Mouse (Mus musculus) activated CD4-positive, CD25-positive, alpha-beta regulatory T cell, adult 4 months (primary cell): ENCODE measurements around the gene Ebf1. TPM values are rescaled to one million over a fixed set of nuclear protein-coding genes. Genes with fewer than 3 reads are reported as not detected.

Experiments used
- ATAC-seq: one replicate; pipeline ENCODE4 v1.8.0; 2017
- polyA plus RNA-seq, 2 experiments: library from polyadenylated mRNA; unstranded; fragments of 100-300 nt; shearing (Covaris generic); gene quantifications; one replicate each; pipeline ENCODE4 v1.2.1; 2017

The Ebf1 gene
- polyA plus RNA-seq, 2 experiments from 2014 or later, result 0.48 to 4.5 TPM

DNA sequence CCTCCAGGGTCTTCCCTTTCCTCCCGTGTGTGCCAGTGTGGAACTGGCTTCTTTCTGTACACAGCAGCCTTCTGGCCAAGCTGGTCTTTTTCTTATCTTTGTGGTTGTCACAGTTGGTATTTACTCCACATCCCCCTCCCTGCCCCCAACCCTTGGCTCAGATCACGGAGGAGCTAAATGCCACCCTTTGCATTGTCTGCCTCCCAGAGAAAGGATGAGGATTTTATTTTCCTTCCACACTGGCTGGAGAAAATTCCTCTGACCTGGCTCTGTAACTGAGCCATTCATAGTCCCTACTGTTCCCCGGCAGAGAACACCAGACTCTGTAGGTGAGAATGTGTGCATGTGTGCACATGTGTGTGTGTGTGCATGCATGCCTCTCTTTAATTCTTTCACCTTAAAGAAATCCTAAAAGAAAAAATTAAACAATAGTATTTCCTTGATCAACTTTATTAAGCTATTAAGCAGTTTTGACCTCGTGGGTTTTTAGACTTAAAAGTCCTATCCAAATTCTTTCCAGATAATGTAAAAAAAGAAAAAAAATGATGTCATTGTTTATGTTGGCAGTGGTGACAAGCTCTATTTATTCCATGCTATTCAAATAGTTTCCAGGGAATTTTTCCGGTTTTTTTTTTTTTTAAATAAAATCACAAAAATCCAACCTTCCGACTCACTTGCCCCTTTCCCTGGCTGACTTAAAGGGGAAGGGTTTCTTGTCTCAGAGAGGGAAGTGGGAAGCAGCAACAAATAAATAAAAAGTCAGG is 123.3 kb downstream of the Ebf1 start:
- ATAC-seq, result no peak

DNA sequence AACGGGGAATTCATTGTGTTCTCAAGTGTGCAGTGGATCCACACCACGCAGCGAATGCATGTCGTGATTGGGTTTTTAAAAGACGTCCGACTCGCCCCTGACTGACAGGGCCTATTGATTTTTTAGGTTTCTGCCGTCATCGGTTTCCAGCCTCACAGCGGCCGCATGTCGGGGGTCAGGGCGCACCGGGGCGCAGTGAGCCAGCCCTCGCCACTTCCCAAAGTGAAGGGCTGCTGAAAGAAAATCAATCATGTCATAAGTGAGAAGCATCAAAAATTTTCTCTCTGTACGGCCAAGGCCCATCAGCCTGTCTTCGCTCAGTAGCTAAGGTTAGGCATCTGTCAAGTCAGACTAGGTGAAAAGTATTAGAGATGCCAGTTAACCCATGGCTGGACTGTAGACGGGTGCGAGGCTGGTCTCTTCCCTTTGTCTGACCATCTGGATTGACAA is 124.0 kb downstream of the Ebf1 start:
- no peak for ATAC-seq

DNA sequence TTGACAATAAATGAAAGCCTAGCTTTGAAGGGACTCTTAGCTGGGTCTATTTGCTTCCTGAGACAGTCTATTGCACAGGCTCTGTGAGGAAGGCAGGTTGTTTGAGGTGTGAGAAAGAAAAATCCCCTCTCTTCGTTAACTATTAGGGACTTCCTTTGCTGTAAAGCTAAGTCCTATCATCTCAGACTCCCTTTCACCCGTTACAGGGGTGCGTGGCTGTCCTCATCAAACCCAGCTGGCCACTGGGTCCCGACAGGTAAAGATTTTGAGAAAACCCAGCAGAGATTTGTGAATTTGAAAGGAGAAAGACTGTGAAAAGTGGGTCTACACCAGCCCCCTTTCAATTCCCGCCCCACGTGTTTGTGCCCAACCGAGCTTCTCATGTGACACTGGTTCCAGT is 127.3 kb downstream of the Ebf1 start:
- ATAC-seq, result no peak

DNA sequence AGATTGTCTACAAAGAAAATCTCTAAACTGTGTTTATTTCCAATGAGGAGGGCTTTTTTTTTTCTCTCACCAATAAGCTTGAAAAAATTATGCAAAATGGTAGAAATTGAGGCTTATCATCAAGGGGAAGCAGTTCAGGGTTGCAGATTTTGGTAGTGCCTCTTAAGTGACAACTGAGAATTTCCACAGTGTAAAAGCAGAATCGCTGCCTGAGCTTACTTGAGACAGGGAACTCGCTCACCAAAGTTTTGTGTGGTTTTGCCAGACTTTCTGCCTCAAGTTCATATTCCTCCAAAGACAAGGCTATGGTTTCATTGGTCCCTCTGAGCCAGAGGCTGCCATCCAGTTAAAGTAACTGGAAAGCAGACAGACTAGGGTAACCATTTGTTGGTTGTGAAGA is 128.8 kb downstream of the Ebf1 start:
- ATAC-seq, result no peak

DNA sequence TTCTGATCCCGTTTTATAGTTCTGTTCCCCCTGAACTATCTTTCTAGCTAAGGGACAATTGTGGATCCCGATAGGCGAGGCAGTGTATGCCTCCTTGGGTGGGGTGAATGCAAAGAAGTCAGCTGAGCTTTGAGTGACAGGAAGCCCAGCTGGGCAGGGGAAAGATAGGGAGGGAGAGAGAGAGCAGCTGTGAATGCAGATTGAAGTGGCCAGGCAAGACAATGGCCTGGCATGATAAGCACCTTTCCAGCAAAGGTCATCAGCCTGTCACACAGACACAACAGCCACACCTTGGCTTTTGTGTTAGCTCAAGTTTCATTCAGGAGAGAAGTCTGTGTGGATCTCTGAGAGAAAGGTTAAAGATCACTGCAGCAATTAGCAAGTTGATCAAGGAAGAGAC is 129.6 kb downstream of the Ebf1 start:
- ATAC-seq, result no peak

DNA sequence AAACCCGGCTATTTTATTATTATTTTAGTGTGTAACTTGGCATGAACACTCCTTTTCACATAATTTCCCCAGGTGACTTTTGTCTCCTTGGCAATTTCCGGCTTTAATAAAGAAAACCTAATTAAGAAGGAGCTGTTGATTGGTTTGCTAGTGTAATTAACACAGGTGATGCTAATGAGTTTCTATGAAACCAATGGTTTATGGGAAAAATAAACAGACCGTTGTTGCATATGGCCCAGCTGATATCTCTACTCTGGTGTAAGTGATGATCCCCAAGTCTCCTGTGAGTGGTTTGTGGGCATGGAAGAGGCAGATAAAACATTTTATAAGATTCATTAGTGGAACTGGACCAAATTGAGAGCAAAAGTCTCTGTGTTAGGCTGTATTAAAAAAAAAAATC is 132.2 kb downstream of the Ebf1 start:
- no peak for ATAC-seq

DNA sequence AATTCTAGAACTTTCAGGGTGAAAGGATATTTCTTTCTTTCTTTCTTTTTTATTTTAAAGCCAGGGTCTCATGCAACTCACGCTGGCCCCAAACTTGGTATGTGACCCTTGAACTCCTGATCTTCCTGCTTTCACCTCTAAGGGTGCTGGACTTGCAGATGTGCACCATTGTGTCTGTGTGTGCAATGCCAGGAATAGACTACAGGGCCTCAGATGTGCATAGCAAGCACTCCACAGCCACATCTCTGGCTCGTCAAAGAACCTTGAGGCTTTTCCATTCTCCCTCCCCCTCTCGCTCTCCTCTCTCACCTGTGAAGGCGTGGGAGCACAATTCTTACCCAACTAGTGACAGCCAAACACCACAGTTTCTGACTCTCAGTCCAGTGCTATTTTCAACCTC is 137.2 kb downstream of the Ebf1 start:
- ATAC-seq, result no peak

DNA sequence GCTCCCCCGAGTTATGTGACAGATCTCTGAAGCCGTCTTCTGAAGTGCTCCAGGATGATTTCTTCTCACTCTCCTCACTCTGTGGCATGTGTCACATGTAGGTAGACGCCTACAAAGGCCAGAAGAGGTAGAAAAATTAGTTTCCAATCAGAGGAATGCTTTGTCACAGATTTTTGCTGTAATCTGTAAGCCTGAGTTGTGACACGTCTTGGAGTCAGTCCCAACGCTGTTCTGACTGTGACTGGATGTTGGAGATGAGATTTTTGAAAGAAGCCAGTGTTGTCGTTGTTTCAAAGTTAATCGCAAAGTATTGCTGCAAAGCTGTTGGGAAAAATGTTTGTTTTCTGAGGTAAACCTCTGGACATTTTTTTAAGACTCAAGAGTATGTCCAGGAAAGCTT is 139.2 kb downstream of the Ebf1 start:
- ATAC-seq, result no peak

DNA sequence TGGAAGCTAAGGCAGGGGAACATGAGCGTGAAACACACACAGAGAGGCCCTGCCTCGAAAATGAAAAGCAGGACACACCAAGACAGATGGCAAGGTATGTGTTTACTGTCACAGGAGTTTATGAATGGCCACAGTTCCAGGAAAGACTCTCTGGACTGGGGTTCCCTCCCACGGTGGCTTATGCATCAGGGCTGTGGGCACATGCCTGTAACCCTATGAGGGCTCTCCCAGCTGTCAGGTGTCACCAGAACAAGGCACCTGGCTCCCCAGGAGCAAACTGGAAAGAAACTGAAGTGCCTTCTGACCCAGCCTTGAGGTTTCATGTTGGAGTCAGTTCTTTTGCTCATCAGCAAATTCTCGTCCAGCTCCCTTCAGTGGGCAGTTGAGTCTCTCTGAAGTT is 141.7 kb downstream of the Ebf1 start:
- ATAC-seq, result no peak

DNA sequence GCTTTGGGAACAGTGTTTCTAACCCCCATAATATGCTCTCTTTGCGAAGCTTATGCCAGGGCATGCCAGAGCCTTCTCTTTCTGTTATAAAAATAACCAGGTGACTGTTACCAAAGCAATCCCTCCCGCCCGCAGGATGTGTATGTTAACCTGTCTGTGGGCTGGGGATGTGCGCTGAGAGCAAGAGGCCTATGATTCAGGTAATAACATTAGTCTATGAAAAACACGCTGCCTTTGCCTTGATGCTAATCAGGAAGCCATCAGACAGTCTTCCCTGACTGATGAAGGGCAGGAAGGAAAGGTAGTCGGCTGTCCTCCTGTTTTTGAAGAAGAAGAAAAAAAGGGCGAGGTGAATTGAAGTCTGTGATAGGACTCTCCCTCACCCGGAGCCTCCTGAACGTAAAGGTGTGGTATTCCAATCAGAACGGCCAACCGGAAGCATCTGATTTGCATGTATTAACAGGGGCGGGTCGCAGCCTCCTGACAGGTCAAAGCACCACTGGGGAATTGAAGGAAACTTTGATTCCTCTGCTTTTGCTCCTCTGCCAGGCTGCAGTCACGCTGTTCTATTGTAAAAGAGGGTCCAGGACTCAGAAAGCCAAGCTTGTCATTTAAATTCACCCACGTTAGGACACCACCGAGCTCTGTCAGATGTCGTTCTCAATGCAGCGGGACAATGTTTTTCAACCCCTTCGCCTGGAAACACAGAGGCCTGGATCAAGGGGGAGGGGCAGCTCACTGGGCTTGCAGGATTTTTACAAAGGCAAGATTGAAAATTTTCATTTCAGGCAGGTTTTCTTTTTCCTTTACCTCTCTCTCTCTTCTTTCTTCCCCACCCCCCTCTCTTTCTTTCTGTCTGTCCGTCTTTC is 144.2 kb downstream of the Ebf1 start:
- no peak for ATAC-seq

DNA sequence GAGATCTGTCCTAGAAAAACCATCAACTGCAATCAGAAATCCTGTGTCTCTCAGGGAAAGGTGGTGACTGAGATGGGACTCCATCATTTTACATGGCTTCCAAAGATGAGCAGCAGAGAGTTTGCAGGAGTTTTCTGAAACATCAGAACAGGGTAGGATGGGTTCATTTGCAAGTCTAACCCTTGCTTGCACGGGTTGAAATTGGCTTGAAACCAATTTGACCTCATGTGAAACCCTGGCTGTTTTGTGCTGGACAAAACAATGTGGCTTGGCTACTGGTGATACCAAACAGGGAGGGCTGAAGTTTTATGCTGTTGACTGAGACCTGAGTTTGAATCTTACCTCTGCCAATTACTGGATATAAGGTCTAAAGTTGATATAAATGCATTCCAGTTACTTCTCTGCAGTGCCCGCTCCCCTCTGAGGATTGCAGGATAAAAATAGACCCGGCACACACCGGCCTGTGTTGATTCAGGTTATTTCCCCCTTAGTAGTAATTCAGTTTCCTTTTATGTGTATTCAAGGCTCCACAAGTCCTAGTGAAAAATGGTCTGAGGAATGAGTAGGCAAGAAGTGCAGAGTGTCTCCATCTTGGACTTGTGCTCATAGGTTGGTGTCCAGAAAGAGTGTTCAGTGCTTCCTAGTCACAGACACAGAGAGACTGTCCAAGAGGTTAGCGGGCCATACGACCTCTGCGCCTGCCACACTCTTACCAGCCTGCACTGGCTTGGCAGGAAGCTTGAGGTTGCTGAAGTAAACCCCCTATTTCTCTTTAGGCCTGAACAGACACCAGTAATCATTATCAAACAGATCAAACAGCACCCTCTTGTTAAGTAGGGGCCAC is 147.1 kb downstream of the Ebf1 start:
- no peak for ATAC-seq

DNA sequence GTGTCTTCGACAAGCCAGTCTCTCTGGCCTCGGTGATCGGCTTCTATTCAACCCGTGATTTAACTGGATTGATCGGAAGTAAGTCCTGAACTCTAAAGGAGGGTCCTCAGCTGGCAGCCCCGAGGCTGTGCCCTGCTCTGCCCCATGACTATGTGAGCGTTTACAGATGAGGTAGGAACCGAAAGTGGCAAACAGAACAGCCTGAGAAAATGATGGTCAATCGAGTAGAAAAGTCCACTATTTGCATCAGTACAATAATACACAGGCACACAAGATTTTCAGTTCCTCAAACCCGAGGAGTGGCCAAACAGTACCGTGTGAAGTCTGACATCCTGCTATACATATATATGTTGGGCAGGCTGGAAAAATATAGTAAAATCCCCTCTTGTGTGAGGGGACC is 147.9 kb downstream of the Ebf1 start:
- ATAC-seq, result no peak

DNA sequence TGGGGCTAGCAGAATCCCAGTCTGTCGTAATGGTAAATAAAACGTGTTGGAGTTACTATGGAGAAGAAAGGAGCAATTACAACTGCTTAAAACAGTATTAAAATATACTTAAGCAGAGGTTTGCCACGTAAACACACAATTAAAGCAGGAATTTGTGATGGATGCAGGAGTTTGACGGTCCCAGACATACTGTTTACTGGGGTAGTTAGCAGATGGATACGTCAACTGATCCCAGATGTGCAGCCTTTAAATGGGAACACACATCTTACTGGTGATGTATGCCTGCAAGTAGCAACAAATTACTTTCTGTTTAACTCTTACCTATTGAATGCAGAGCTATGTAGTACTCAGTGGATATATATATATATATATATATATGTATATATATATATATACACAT is 149.1 kb downstream of the Ebf1 start:
- no peak for ATAC-seq

DNA sequence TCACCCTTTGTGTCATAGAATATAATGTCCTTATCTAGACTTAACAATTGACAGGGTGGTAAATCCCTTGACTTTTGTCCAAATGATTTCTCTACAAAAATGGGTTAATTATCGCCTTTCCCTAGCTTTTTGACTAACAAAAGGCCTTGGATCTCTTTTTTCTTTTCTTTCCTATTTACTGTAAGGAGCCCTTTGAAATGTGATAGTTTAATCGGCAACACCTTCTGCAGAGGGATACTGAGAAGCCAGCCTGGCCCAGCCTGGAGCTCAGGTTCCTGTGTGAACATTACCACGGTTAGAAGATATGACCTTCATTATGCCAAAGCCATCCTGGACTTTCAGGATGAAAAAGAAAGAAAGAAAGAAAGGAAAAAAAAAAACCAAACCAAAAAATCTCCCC is 150.2 kb downstream of the Ebf1 start:
- ATAC-seq, result no peak

DNA sequence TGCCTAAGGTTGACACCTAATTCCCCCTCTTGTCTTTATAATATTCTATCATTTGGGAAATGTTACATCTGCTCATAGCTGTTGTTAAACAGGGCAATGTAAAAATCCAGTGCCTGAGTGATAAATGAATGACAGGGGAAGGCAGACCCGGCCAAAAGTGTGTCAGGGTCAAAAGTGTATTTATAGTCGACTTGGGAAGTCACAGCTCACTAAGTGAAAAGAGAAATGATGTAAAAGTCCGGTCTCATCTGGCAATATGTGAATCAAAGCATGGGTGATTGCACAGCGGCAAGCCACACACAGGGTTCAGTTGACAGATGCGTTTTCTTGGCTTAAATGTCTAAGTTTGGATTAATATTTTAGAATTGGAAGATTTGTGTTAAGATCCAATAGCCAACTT is 151.2 kb downstream of the Ebf1 start:
- ATAC-seq, result no peak

DNA sequence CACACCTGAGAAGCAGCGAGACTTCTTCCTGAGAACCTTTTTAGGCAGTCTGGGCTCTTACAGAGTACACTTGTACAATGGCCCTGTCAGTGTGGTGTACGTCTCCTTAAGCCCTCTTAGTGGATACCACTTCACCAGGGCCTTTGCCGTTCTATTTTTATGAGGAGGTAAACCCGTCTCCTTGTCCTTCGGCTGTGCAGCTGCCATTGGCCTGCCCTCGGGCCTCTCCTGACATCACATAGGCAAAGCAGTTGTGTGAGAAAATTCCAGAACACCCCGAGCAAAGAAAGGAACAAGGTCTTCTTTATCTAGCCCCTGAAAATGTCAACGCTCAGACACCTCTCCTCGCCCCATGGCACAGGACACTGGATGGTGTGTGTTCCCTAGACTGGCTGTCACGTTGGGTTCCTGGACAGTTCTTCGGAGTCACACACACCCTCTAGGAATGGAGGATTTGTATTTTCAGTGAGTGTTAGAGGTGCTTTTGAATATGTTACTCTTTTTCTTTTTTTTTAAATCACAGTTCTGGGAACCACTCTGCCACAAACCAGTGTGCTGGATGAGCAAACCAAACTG is 154.0 kb downstream of the Ebf1 start:
- ATAC-seq, result no peak

DNA sequence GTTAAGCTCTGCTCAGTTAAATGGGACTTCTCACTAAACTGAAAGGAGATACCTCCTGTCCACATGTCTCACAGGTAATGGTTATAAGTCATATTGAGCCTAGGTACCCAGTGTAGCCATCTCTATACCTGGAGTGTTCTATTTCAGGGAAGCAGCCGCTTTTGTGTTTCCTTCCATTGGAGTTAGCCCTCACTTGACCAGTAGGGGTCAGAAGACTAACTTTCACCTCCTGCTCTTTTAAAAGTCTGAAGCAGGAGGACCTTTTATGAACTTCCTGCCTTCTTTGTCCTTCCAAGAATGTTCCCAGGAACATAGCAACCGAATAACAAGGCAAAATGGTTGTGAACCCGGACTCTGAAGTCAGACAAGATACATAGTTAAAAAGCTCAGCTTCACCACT is 157.3 kb downstream of the Ebf1 start:
- no peak for ATAC-seq

DNA sequence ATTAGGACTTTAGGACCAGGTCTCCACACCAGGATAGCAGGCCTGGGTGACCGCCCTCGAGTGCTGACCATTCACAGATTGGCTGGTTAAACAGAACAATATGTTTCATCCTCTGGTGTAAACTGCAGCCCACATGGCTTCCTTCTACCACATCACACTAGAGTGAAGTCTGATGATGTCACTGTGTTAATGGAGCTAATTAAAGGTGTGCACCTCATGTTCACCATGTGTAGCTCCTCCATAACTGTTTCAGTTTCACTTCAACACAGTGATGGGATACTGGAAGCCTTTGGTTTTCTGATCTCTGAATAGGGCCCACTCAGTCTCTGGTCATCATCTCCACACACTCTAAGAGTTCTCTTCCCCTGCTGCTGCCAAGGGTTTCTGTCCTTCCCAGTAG is 158.4 kb downstream of the Ebf1 start:
- ATAC-seq, result no peak

DNA sequence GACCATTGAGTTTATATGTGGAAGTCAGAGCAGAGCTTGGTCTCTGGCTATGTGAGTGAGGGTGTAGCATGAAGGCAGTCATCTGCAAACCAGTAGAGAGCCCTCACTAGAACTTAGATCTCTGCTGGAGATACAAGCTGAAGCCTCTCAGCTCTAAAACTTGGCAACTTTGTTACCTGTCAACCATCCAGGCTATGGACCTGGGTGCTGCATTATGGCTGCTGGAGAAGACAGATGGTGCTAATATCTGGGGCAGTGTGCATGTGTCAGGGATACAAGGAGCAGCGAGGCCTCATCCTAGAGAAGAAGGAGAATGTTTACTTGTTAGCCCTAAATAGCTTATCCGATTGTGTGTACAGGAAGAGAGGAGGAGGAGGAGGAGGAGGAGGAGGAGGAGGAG is 159.4 kb downstream of the Ebf1 start:
- no peak for ATAC-seq

DNA sequence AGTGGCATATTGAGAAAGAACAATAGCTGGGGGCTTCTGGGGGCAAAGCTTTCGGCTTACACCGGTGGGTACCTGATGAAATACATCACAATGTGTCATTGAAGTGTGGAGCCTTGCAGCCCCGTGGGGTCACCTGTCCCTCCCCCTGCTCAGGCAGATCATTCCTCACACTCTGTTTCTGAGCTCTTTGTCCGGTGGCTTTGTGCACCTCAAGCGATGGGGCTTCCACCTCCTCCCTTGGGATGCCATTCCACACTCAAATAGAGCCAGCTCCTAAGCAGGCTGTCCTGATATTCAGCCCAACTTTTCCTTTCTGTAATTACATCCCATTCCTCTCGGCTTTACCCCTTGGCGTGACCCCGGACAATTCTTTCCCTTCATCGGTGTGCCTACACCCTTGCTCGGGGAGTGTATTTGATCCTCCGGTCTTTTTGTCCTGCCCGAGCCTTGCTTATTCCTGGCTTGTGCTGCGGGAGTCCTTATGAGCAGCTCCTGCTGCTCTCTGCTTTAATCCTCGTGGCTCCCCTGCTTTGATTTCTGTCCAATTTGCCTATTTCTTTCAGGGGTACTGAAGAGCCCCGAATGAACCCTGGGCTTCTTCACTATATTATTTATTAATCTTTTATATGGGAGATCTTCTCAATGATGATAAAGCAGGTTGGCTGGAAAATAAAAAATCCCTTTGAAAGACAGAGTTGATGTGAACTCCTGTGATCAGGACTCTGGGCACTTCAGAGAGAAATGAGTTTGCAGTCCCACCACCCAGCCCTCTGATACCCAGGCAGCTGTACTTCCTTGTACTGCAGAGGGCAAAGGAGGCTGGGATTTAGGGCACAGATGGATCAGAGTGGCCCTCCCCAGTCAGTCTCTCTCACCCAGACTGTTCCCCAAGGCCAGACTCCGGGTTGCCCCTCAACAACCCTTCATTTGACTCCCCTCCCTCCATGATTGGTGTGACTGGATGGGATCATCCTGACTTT is 160.5 kb downstream of the Ebf1 start:
- no peak for ATAC-seq

DNA sequence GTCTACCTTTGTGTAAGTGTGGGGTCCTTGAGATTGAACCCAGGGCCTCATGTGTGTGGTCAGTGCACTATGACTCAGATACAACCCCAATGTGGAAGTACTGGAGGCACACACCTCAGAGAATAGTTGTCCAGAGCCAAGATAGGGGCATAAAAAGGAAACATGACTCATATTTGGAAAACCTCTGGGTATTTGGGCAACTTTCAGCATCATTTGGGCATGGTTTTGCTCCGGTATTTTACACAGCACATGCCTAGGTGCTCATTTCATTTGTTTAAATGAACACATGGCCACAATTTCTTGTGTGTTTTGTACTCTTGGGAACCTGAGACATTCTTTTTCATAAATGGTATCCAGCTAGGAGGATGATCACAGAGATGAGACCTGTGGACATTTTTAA is 161.9 kb downstream of the Ebf1 start:
- no peak for ATAC-seq
